Mouse (Mus musculus): ENCODE measurements around the gene Rufy3. TPM values are rescaled to one million over a fixed set of nuclear protein-coding genes. Genes with fewer than 3 reads are reported as not detected.

Gene Rufy3
- total and polyA plus RNA-seq, 3 experiments = 10.2 to 29.6 (median 26.3) TPM

DNA sequence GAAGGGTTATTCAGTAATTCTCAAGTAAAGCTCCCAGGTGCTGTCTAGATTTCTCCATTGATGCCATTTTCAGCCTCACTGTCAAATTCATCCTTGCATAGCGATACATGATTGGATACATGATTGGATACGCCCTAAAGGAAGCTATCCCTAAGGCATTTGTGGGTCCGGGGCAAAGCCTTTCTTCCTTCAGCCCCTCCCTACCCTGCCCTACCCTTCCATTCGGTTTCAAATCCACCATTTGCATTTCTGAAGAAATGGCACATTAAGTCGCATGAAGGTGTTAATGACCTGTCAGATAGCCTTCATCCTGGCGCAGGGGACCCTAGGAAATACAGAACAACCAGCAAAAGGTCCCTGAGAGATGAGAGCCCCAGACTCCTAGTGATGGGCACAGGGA is 120.5 kb downstream of the Rufy3 start:
- no peak for DNase-seq

DNA sequence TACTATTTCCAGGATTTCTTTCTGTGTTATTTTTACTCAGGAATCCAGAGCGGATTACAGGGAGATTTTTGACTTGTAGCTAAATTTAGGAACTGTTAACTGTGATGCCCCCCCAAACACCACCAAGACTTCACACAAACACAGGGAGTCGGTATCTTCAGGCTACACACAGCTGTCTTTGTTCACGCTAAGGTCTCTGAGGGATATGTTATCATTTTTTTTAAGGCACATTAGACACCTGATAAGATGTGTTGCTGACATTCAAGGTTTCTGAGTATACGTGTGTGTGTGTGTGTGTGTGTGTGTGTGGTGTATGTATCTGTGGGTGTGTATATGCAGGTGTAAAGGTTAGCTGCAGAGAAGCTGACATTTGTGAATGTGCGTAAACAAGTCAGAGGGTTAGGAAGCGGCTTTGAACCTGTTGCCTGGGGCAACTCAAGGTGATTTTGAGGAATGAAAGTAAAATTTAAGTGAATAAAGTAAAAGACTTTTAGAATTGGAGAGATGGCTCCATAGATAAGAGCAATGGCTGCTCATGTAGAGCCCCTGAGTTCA is 121.0 kb downstream of the Rufy3 start:
- DNase-seq = no peak

DNA sequence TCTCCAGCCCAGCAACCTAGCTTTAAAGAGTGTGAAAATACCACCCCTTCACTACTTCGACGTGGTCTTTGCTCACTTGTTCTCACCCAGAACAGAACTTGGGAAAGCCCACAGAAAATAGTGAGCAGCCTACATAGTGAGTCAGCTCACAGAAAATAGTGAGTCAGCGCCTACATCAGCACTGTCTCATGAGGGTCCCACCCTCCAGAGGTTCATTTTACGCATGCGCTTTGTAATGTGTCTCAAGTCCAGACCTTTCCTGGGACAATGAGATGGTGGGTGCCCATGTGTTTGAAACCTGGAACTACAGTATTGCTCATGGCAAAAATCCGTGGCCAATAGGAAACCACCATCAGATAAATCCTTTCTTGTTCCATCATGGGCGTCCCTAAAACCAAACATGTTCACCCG is 123.2 kb downstream of the Rufy3 start:
- no peak for DNase-seq

DNA sequence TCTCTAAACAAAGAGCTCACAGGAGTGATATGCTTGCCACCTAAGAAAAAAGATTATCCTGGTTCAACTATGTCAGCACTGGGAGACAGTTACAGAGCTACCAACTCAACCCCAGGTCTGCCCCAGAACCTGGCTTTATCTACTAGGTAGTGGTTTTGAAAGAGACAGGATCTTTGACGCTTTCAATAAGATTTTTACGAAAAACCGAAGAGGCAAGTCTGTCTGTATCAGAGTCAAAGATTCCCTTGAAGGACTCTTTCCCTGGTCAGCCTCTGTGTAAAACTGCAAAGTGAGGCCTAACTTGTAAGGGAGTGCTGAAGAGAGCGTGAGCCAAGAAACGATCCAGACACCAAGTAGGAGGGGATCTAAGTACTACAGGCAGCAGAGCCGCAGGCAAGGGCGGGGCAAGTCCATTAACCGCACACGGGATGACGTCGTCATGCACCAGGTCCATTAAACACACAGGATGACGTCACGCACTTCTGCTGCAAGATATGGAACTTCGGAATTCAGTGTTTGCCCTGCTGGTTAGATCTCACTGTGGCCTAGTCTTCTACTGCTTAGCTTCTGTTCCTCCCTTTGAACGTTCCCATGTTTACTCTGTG is 123.8 kb downstream of the Rufy3 start:
- DNase-seq = no peak

DNA sequence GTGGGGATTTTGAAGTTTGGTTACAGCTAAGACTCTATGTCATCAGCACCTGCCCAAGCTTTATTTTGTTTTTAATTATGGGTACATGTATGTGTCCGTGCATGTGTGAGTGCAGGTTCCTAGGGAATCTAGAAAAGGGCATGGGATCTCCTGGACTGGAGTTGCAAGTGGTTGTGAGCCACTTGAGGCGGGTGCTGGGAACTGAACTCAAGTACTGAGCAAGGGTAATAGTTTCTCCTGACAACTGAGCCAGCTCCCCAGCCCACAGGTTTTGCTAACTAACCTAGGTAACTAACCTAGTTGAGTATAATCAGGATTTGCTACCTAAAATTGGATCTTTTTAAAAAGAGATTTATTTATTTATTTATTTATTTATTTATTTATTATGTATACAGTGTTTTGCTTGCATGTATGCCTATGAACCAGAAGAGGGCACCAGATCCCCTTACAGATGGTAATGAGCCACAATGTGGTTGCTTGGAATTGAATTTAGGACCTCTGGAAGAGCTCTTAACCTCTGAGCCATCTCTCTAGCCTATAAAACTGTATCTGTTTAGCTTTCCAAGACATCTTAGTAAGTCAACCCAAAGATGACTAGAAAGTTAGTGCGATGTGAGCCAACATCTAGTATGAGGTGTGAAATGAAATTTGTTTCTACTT is 124.6 kb downstream of the Rufy3 start:
- no peak for DNase-seq

DNA sequence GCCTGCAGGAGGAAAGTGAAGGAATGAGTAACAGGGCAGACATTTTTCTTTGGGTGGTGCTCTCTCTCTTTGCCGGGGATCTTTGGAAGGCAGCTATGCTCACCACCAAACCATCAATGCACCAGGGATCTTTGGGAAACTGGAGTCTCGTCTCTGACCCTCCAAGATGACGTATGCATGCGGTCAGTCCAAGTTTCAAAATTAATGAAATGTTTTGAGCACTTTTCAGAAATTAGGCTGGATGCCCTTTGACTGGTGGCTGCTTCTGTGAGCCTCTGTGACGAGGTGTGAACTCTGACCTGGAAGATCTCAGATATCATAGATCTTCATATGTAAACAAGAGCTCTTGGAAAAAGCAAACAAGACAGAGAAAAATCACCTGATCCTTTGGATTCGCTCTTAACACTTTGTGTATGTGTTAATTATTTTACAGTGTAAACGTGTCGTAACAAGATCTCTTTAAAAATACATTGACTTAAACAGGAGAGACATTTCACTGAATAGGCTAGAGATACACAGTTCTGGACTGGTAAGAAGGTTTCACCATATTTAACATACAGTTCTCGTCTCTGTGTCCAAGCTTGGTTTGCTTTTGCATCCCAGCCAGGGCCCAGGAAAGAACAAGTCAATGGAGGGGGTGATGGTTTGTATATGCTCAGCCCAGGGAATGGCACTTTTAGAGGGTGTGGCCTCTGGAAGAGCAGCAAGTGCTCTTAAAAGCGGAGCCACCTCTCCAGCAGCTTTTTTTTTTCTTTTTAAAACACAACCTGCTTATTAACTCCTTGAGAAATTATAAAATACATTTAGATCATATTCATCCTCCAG is 126.1 kb downstream of the Rufy3 start:
- no peak for DNase-seq

DNA sequence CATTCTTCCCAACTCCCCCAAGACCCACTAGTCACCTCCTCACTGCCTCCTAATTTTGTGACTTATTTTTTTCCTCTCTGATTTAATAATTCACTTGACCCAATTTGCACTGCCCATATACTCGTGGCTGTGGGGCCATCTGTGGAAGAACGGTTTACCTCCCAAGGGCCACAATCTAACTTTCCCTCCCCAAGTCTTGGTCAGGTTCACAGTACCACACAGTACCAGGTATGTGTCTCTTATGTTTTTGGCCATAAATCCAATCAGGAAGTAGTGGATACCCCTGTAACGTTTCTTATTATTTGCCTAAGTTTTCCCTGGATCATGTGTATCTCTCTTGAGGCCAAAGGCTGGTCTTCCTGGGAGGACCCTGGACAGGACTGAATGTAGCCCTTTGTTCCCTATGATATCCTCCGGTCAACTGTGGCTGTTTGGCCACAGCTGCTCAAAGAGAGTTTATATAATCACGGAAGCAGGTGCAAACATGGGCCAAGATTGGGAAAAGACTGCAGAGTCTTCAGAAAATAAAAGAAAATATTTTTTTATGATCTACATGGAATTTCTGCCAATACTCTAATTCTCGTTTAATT is 126.8 kb downstream of the Rufy3 start:
- DNase-seq = no peak

DNA sequence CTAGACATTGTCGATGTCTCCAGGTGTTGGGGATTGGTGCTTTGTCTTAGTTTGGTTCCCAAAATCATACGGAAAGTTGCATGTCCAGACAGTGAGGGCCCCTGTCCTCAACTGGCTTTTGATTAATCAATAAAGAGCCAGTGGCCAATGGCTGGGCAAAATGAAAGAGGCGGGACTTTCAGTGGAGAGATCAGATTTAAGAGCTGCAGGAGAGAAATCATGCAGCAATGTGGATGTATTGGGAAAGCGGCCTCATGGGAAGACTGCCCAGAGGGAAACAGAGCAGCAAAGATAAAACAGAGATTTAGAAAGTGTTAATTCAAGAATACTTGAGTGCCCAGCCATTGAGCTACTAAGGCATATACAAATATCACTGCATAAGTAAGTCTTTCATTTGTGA is 127.7 kb downstream of the Rufy3 start:
- DNase-seq = no peak

DNA sequence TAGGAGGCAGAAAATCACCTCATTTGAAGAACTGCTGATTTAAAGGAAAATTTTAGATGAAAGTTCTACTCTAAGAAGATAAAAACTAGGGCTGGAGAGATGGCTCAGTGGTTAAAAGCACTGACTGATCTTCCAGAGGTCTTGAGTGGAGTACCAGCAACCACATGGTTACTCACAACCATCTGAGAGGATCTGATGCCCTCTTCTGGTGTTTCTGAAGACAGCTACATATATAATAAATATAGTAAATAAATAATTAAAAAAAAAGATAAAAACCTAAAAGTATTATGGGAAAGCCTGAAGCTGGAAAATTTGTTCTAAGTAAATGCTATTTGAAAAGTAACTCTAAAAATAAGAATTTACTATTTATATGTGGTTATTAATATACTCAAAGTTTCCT is 128.2 kb downstream of the Rufy3 start:
- DNase-seq = no peak

DNA sequence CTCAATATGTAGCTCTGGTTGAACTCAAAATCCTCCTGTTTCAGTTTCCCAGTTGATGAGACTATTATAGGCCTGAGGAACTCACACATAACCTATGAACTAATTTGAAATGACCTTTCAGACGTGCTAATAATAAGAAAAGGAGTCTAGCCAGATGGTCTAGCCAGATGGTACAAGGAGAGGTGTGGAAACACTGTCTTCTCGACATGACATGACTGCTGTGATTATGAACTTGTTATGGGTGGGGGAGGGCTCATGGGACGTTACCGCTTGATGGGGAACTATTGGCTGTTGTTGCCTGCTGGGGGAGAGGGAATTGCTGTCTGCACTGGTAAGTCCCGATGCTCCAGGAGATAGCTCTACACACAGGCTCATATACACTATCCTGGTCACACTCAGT is 132.5 kb downstream of the Rufy3 start:
- no peak for DNase-seq

DNA sequence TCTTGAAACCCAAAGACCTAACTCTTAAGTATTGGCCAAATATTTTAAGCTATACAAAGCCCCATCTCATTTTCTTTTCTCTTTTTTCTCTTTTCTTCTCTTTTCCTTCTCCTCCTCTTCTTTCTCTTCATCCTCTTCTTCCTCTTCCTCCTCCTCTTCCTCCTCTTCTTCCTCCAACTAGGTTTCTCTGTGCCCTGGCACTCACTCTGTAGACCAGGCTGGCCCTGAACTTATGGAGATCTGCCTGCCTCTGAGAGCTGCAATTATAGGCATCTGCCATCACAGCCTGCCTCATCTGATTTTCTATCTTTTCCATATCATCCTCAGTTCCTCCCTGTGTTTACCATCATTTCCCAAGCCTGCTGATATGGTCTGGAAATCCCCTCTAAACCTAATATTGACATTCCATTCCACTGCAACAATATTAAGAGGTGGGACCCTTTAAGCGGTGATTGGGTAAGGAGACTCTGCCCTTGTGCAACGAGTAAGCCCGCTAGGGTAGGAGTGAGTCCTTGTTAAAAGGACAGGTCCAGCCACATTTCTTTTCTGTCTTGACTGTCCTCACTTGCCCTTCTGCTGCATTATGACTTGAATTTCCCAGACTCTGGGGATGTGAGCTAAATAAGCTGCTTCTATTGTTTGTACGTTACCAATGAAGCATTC is 134.5 kb downstream of the Rufy3 start:
- DNase-seq = no peak

Other genes with a start within 250 kb of the Rufy3 start
- gene Prol1, start 247.7 kb upstream of the Rufy3 start, total RNA-seq (2021) = not detected
- not detected in 2 replicates for gene Prol1, start 247.7 kb upstream of the Rufy3 start, polyA plus RNA-seq (2012; rRNA removed)
- gene Amtn, start 188.9 kb upstream of the Rufy3 start, total RNA-seq (2021) = not detected
- not detected in 2 replicates for gene Amtn, start 188.9 kb upstream of the Rufy3 start, polyA plus RNA-seq (2012; rRNA removed)
- not detected for gene Ambn, start 109.0 kb upstream of the Rufy3 start, total RNA-seq (2021)
- not detected in 2 replicates for gene Ambn, start 109.0 kb upstream of the Rufy3 start, polyA plus RNA-seq (2012; rRNA removed)
- gene Enam, start 77.1 kb upstream of the Rufy3 start, total RNA-seq (2021) = not detected
- not detected in 2 replicates for gene Enam, start 77.1 kb upstream of the Rufy3 start, polyA plus RNA-seq (2012; rRNA removed)
- under 1 TPM; 0.20 to 0.41 TPM for gene Jchain, start 37.1 kb upstream of the Rufy3 start, total RNA-seq (2021)
- gene Jchain, start 37.1 kb upstream of the Rufy3 start, polyA plus RNA-seq (2012; rRNA removed) = 0.23 and 0.43 TPM in 2 replicates
- 10 to 100 TPM; 31.7 to 40.4 TPM for gene Utp3, start 10.6 kb upstream of the Rufy3 start, total RNA-seq (2021)
- gene Utp3, start 10.6 kb upstream of the Rufy3 start, polyA plus RNA-seq (2012; rRNA removed) = 4.0 and 6.9 TPM in 2 replicates
- 100 to 1,000 TPM; 123 to 142 TPM for gene Grsf1, start 111.1 kb downstream of the Rufy3 start, total RNA-seq (2021)
- 118 and 135 TPM in 2 replicates for gene Grsf1, start 111.1 kb downstream of the Rufy3 start, polyA plus RNA-seq (2012; rRNA removed)
- gene Mob1b, start 155.8 kb downstream of the Rufy3 start, total RNA-seq (2021) = 10 to 100 TPM; 32.9 to 36.3 TPM
- gene Mob1b, start 155.8 kb downstream of the Rufy3 start, polyA plus RNA-seq (2012; rRNA removed) = 4.7 and 8.6 TPM in 2 replicates
- gene Dck, start 200.0 kb downstream of the Rufy3 start, total RNA-seq (2021) = 1 to 10 TPM; 2.6 to 4.2 TPM
- 2.5 and 3.4 TPM in 2 replicates for gene Dck, start 200.0 kb downstream of the Rufy3 start, polyA plus RNA-seq (2012; rRNA removed)

All from adrenal gland, adult 2 months (tissue).